Mouse (Mus musculus) erythroblast, embryonic 14.5 days (primary cell): ENCODE data around the gene Agmo. TPM values are rescaled to one million over a fixed set of nuclear protein-coding genes. Genes with fewer than 3 reads are reported as not detected.

Experiments used
- H3K27me3 ChIP-seq: 2 replicates; pipeline ENCODE4 v1.6.1; 2012; ENCODE audit warnings: inconsistent platforms; ENCODE audit not compliant: control insufficient read depth
- H3K36me3 ChIP-seq: 2 replicates; pipeline ENCODE4 v1.6.1; 2012; ENCODE audit warnings: mild to moderate bottlenecking, inconsistent platforms; ENCODE audit not compliant: control insufficient read depth
- H3K4me1 ChIP-seq: 2 replicates; pipeline ENCODE4 v1.6.1; 2012; ENCODE audit warnings: inconsistent platforms; ENCODE audit not compliant: control insufficient read depth
- H3K4me3 ChIP-seq: replicated peaks from 2 replicates; pipeline ENCODE3; 2012; ENCODE audit warnings: moderate library complexity, mild to moderate bottlenecking, inconsistent platforms
- H3K9me3 ChIP-seq: 2 replicates; pipeline ENCODE4 v1.6.1; 2012; ENCODE audit warnings: low read length, inconsistent platforms, mixed read lengths; ENCODE audit not compliant: control insufficient read depth
- GATA1 ChIP-seq: IDR thresholded peaks from 2 replicates; pipeline ENCODE4 v1.6.1; 2012; ENCODE audit warnings: low read length, inconsistent platforms, mixed read lengths
- TAL1 ChIP-seq: IDR thresholded peaks from 3 replicates; pipeline ENCODE4 v1.6.1; 2012; ENCODE audit warnings: low read length, inconsistent platforms, mixed read lengths
- polyA plus RNA-seq: library from polyadenylated mRNA; stranded (reverse); fragments of >175 nt; gene quantifications from 2 replicates; pipeline ENCODE4 v1.2.3, GENCODE M21; 2012

The Agmo gene
- polyA plus RNA-seq, 1 experiment: not detected

DNA sequence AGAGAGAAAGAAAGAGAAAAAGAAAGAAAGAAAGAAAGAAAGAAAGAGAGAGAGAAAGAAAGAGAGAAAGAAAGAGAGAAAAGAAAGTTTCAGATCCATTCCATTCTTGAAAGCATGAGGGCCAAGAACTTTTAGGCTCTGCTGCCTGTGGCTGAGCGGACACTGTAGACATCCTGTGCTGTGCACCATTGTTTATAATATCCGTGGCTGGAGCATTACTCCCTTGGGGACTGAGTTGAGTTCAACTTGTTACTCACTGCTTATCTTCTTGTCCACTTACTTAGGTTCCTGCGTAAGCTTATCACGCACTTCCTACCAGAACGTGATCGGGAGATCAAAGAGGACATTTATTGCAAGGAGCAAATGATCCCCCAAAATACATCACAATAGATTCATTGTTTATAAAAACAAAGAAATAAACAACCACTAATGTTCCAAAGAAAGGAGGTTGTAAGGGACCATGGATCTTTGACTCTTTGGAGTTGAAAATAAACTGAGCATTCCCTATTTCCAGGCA, 27.3 kb downstream of the Agmo start:
- no peaks in the 10 kb centered on the region for H3K36me3 ChIP-seq
- H3K4me3 ChIP-seq: no peak overlapping the region
- TF ChIP-seq TAL1 (no peak), GATA1 (no peak)
- no peaks in the 10 kb centered on the region for H3K9me3 ChIP-seq
- H3K4me1 ChIP-seq: no peaks in the 10 kb centered on the region
- no peaks in the 10 kb centered on the region for H3K27me3 ChIP-seq

DNA sequence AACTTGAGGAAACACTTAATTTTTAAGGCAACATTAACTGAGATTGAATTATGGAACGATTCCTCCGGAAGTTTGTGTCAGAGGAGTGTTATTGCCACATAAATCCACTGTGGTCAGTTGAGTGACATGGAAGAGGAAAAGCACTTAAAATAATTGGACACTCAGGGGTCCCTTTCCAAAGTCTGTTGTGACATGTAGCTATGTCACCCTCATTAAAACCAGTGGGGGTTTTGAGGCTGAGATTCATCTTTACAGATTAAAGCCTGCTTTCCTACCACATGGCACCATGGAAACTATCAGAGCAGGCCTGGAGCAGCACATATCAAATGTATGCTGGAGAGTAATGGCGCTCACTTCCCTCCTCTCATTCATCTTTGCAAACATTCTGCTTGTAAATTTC, 31.2 kb downstream of the Agmo start:
- H3K27me3 ChIP-seq: no peaks in the 10 kb centered on the region
- no peak for TF ChIP-seq GATA1
- no peaks in the 10 kb centered on the region for H3K4me1 ChIP-seq
- no peaks in the 10 kb centered on the region for H3K36me3 ChIP-seq
- H3K9me3 ChIP-seq: no peaks in the 10 kb centered on the region
- H3K4me3 ChIP-seq: no peak overlapping the region

DNA sequence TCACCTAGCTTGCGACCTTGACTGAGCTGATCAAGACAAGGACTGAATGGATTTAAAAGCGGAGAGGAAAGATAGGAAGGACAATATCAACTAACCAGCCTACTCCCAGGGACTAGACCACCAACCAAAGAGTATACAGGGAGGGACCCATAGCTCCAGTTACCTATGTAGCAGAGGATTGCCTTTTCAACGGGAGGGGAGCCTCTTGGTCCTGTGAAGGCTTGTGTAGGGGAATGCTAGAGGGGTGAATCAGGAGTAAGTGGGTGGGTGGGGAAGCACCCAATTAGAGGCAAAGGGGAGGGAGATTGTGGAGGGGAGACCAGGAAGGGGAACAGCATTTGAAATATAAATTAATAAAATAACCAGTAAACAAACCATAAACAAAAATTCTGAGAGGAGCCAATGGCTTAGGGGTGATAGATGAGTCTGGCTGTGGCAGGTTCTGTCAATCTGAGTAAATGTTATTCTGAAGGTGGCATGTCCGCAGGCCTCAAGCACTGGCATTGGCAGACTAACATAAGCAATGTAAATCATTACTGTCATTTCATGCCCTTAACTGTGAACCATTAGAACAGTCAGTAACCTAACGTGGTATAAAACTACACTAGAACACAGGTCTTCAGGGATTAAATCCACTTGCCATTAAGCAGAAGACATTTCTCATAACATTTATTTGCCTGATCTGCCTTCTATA, 32.7 kb downstream of the Agmo start:
- TF ChIP-seq GATA1 (no peak), TAL1 (no peak)
- Histone ChIP-seq H3K27me3 (no peaks in the 10 kb centered on the region), H3K36me3 (no peaks in the 10 kb centered on the region), H3K4me1 (no peaks in the 10 kb centered on the region), H3K9me3 (no peaks in the 10 kb centered on the region), H3K4me3 (no peak overlapping the region)

DNA sequence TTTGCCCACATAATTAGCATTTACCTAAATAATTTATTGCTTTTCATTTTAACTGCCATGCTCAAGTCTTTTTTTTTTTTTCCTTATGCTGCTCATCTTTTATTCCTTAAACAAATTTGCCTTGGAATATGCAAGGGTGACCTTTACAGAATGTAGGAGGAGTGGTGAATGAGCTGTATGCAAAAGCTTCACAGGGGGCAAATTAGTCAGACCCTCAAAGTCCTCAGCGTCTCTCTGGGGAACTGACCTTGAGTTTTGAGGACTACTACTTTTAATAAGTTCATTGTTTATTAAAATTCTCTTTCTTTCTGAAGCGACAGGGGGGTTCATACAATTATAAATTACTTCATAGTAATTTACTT, 33.2 kb downstream of the Agmo start:
- H3K4me1 ChIP-seq: no peaks in the 10 kb centered on the region
- no peaks in the 10 kb centered on the region for H3K9me3 ChIP-seq
- H3K36me3 ChIP-seq: no peaks in the 10 kb centered on the region
- TF ChIP-seq GATA1: no peak
- no peak for TF ChIP-seq TAL1
- no peak overlapping the region for H3K4me3 ChIP-seq
- no peaks in the 10 kb centered on the region for H3K27me3 ChIP-seq

DNA sequence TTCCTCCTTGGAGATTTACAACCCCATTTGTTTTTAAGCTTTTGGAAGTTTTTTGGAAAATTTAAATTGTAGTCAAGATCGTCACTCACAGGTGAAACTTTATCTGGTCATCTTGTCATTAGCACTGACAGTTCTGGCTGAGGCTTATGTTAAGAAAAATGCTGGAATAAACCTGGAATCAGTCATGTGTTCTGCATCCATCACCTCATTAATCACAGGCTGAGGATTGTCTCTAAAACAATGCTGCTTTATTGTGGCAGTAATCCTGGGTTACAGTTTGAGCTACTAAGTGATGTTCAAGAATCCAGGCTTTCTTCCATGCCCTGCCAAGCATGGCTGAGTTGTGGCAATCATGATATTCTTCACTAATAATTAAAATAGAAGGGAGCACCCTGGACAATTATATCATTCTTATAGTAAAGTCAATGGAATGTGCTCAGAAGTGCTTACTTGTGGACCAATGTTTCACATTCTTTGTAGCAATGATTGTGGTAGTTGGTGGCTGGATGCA, 65.6 kb downstream of the Agmo start:
- H3K27me3 ChIP-seq: no peaks in the 10 kb centered on the region
- no peaks in the 10 kb centered on the region for H3K9me3 ChIP-seq
- no peak overlapping the region for H3K4me3 ChIP-seq
- no peaks in the 10 kb centered on the region for H3K4me1 ChIP-seq
- no peak for TF ChIP-seq GATA1
- TF ChIP-seq TAL1: no peak
- no peaks in the 10 kb centered on the region for H3K36me3 ChIP-seq

DNA sequence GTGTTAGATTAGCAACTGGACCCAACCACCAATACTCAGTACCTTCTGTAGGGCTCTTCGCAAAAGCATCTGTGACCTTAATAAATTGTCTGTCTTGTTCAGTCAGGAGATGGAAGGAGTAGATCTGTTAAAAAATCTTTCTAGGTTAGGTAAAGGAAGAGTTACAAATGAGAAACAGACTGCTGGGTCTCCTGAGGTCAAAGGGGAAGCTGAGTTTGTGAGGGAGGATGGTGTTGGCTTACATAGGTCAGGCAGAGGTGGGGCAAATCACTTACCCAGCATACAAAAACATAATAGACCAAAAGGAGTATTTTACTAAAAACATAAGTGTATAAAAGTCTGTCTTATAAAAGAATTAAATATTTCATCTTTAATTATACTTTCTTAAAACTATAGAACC, 69.3 kb downstream of the Agmo start:
- no peak for TF ChIP-seq TAL1
- TF ChIP-seq GATA1: no peak
- Histone ChIP-seq H3K4me3 (no peak overlapping the region), H3K36me3 (no peaks in the 10 kb centered on the region), H3K4me1 (no peaks in the 10 kb centered on the region), H3K9me3 (no peaks in the 10 kb centered on the region), H3K27me3 (no peaks in the 10 kb centered on the region)

DNA sequence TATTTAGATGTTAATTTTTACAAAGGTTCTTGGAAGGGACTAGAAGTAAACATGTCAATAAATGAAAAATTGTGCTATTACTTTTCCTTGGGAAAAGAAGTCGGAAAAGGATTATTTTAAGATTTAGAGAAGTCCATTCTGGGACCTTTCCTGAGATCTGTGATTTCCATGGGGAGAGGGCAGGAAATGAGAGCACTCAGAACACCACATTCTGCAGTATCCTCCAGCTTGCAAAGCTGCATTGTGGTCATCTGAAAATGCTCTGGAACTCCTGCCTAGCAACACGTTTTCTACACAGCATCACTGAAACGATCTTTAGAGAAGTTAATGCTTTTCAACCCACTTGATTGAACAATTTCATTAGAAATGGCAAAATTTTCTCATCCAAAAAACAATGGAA, 81.4 kb downstream of the Agmo start:
- H3K27me3 ChIP-seq: no peaks in the 10 kb centered on the region
- TF ChIP-seq TAL1: no peak
- TF ChIP-seq GATA1: no peak
- no peaks in the 10 kb centered on the region for H3K4me1 ChIP-seq
- H3K9me3 ChIP-seq: no peaks in the 10 kb centered on the region
- H3K36me3 ChIP-seq: no peaks in the 10 kb centered on the region
- no peak overlapping the region for H3K4me3 ChIP-seq

DNA sequence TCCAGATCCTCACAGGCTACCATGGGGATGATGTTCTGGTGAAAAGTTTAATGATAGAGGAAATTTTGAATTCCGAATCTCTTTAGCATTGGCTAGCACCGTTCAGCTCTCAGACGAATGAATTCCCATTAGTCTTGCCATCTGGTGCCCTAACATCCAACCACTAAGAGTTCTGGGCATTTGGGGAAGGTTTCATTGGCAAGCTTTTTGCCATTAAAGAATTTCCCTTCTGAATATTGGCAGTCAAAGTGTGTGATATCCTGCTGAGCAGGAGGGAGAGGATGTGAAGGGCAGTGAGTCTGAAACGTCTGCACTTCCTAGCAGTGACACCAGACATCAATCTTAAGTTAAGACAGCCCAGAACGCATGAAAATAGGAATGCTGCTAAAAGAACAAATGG, 93.5 kb downstream of the Agmo start:
- Histone ChIP-seq H3K27me3 (no peaks in the 10 kb centered on the region), H3K4me1 (no peaks in the 10 kb centered on the region), H3K9me3 (no peaks in the 10 kb centered on the region), H3K4me3 (no peak overlapping the region), H3K36me3 (no peaks in the 10 kb centered on the region)
- no peak for TF ChIP-seq TAL1
- no peak for TF ChIP-seq GATA1

DNA sequence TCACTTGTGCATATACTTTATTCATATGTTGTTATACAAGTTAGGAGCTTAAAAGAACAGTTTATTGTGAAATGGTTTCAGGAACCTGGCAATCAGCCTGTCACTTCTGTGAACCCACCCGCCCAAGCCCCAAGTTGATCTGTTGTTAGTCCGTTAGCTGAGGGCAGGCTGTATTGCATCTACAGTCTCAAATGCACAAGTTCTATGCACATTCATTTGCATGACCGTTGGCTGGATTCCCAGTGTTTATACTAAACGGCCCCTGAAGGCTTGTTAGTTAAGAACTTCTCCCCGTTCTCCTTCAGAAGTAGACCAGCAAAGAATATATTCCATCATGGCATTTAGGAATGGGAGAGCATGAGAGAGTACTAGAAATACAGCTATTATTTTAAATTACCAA, 102.8 kb downstream of the Agmo start:
- Histone ChIP-seq H3K4me3 (no peak overlapping the region), H3K9me3 (no peaks in the 10 kb centered on the region), H3K4me1 (no peaks in the 10 kb centered on the region), H3K27me3 (no peaks in the 10 kb centered on the region), H3K36me3 (no peaks in the 10 kb centered on the region)
- TF ChIP-seq GATA1 (no peak), TAL1 (no peak)

DNA sequence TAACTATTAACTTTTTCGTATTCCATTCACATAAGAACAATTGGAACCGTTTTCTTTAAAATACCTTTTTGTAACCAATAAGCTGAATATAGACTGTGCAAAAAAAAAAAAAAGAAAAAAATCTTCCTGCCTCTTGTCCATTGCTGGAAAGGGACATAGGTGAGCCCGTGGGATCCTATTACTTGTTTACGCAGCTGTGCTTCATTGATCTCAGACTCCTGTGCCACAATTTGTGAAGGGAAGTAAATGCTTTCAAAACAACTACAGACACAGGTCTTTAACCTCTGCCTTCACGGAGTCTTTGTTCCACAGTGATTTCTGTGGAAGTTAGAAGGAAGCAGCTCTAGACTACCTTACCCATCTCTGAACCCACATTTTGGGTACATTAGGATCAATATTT, 104.3 kb downstream of the Agmo start:
- Histone ChIP-seq H3K4me1 (no peaks in the 10 kb centered on the region), H3K36me3 (no peaks in the 10 kb centered on the region), H3K4me3 (no peak overlapping the region), H3K27me3 (no peaks in the 10 kb centered on the region), H3K9me3 (no peaks in the 10 kb centered on the region)
- TF ChIP-seq TAL1 (no peak), GATA1 (no peak)
